Mouse (Mus musculus): ENCODE data around the gene Srr. TPM values are rescaled to one million over a fixed set of nuclear protein-coding genes. Genes with fewer than 3 reads are reported as not detected.

The Srr gene
- total RNA-seq, 2 experiments from 2014 or later = 10.2 to 16.8 TPM

GRCm38 (mm10) chr11:74908618-74909399 lies 16.9 kb downstream of the Srr start:
- no peak for ATAC-seq (replicated peaks; ENCODE audit: poor library complexity, severe bottlenecking)

- ATAC-seq (replicated peaks; ENCODE audit: poor library complexity, severe bottlenecking) = no peak
Measured at GRCm38 (mm10) chr11:74907850-74908249, 17.9 kb downstream of the Srr start.

GRCm38 (mm10) chr11:74902416-74902815 lies 23.3 kb downstream of the Srr start:
- no peak for ATAC-seq (replicated peaks; ENCODE audit: poor library complexity, severe bottlenecking)

GRCm38 (mm10) chr11:74901555-74901954 lies 24.2 kb downstream of the Srr start:
- ATAC-seq (replicated peaks; ENCODE audit: poor library complexity, severe bottlenecking) = no peak

DNA sequence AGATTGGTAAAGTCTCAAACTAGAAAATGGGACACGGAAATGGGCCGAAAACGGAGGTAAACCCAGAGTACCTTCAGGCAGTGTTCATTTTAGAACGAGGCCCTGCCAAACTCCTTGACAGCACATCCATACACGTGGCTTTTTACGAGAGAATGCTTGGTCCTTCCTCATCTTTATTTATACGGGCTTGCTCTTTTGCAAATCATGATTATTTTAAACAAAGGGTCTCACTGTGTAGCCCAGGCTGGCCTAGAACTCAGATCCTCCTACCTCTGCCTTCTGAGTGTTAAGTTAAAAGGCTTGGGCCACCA lies 27.3 kb downstream of the Srr start:
- ATAC-seq (replicated peaks; ENCODE audit: poor library complexity, severe bottlenecking) = no peak

- peak; percentile 82 for ATAC-seq (replicated peaks; ENCODE audit: poor library complexity, severe bottlenecking)
Measured at GRCm38 (mm10) chr11:74897678-74898516, 27.9 kb downstream of the Srr start, which contains the start of gene Tsr1. Gene Tsr1, plus strand, starts transcription at chr11:74898071.

DNA sequence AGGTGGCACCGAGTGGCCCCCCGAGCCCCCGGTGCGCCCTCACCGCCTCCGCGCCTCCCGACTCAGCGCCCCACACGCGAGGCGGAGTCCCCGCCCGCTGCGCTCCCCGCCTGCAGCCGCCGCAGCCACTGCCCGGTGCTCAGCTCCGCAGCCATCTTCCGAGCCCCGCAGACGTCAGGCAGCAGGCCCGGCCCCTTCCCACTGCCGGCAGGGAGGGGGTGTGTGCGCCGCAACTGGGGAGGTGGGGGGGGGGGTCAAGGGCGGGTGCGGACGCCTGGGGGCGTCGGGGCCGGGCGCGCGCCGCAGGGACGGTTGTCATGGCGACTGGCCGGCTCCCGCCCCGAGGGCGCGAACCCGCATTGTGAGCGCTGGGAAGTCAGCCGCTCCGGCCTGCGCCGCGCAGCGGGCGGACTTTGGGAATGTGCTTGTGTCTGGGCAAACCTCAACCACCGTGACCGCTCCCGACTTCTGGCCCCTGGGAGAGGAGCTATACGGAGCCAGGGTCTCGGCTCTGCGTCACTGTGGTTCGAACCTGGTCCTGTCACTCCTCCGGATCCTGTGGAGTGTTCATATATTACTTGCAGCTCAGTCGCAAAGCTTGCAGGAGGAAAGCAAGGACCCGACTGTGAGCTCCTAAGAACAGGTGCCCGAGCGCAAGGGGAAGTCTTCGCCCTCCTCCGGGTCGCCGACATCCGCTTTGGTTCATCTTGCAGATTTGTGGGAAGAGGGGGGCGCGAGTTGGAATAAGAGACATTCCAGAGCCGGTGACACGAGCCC lies 28.7 kb downstream of the Srr start, which contains the start of gene Sgsm2:
TSS of gene Sgsm2 (minus strand) at position 160 of the 777 bp plus-strand sequence.
- ATAC-seq (replicated peaks; ENCODE audit: poor library complexity, severe bottlenecking) = peak; percentile 36

DNA sequence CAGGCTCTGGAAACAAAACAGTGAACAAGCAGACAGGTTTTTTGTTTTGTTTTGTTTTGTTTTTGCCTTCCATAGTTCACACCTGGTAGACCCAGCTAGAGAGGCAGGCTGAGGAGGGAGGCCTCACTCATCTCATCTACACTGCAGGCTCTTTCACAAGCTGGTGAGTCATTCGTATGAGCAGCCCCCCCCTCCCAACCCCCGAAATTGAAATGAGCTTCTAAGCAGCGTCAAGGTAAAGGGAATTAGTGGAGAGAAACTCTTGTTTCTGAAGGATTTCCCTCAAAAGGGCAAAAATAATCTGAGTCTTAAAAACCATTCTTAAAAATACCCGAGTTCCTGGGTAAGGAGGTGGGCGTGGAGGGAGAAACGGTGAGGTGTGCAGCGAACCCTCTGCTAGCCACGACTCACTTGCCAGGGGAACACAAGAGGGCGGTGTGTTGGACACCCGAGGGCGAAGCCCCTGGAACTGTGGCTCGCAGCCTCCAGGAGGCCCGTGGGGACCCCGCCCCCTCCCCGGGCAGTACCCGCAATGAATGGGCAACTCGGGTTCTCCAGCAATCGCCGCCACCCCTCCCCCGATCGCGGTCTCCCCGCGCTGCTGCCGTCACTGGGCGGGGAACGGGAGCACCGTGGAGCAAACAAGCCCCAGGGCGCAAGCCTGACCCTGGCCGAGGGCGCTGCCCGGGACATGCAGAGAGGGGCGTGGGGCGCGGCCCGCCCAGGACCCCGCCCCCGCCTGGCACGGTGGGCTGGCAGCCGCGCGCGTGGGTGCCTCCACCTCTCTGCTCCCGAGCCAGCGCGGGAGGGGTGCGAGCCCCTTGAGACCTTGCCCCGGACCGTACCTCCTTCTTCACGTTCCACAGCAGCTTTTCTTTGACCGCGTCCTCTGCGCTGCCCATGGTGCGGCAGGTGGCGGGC lies 29.5 kb downstream of the Srr start:
- ATAC-seq (replicated peaks; ENCODE audit: poor library complexity, severe bottlenecking) = peak; percentile 71

DNA sequence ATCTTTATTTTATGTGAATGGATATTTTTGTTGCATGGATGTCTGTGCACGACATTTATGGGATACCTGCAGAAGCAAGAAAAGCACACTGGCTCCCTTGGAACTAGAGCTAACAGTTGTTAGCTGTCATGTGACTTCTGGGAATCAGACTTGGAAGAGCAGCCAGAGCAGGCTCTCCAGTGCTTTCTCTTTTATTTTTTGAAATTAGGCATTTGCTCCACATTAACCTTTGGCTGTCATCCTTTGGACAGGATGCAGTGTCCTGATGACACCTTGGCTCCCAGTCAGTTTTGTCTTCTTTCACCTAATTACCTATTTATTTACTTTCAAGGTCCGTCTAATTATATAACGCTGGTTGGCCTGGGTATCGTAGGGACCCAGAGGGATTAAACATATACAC lies 31.1 kb downstream of the Srr start:
- no peak for ATAC-seq (replicated peaks; ENCODE audit: poor library complexity, severe bottlenecking)

GRCm38 (mm10) chr11:74883098-74883497 lies 42.6 kb downstream of the Srr start:
- ATAC-seq (replicated peaks; ENCODE audit: poor library complexity, severe bottlenecking) = no peak

DNA sequence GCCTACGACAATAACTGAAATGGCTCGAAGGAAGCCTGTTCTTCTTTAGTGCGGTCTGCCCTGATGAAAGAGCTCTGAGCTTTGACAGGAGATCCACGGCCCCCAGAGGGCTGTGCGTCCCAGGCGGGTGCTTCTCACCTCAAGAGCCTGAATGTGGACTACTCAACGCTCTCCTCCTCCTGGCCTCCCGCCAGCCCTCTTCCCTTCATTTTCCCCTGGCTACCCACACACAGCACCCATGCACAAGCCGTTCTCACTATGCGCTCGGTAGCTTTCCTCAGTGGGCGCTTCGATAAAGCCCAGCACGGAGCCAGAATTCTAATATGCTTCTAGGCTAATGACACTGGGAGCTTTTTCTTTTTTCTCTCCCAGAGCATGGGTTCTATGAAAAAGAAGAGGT lies 43.8 kb downstream of the Srr start:
- ATAC-seq (replicated peaks; ENCODE audit: poor library complexity, severe bottlenecking) = no peak

GRCm38 (mm10) chr11:74880999-74881398 lies 44.7 kb downstream of the Srr start:
- ATAC-seq (replicated peaks; ENCODE audit: poor library complexity, severe bottlenecking) = no peak

DNA sequence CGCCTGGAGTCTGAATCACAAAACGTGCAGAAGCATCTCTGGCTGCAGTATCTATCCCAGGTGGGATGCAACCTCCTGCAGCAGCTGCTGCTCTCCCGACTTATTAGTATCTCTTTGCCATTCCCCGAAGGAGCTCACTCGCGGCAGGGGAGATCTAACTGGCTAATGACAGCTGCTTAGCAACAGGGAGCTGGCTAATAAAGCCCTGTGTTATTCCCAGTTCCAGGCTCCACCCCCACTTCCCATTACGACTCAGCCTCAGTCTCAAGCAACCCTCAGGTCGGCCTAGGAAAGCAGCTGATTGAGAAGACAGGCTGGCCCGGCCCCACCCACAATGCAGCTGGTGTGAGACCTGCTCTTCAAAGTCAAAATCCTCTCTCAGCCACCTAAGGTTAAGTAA lies 48.9 kb downstream of the Srr start:
- ATAC-seq (replicated peaks; ENCODE audit: poor library complexity, severe bottlenecking) = no peak

DNA sequence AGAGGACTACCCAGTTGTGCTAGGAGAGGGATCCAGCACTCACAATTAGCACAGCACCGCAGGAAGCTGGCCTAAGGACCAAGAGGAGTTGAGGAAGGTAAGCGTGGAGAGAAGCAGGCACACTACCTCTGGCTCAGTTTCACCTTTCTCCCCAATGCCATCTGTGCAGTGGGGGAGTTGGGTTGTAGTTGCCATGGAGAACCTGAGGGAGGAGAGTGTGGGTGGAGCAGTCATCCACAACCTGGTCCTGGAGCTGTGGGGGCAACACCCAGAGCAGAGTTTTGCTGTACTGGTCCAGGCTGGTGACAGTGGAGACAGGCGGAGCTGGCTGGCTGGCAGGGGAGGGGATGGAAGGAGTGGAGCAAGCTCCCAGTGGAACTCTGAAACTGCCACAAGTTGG lies 51.1 kb downstream of the Srr start:
- no peak for ATAC-seq (replicated peaks; ENCODE audit: poor library complexity, severe bottlenecking)

GRCm38 (mm10) chr11:74870991-74871622 lies 54.6 kb downstream of the Srr start:
- no peak; the same call in 1 of the 2 replicates for ATAC-seq (replicated peaks; ENCODE audit: poor library complexity, severe bottlenecking)

DNA sequence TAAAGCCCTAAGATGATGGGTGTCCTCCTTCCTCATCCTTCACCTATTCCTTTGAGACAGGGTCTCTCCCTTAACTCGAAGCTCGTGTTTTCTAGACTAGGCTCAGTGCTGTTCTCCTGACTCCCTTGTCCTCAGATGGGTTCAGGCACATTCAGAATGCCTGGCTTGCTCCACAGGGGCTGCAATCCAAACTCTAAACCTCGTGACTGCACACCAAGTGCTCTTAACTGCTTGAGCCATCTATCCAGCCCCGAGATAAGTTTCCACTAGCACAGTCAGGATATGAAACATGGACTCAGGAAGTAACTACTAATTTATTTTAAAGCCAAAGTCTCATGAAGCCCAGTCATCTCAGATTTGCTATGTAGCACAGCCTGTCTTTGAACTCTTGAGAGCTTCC lies 55.2 kb downstream of the Srr start:
- no peak for ATAC-seq (replicated peaks; ENCODE audit: poor library complexity, severe bottlenecking)

GRCm38 (mm10) chr11:74869603-74870002 lies 56.1 kb downstream of the Srr start:
- ATAC-seq (replicated peaks; ENCODE audit: poor library complexity, severe bottlenecking) = no peak

- no peak for ATAC-seq (replicated peaks; ENCODE audit: poor library complexity, severe bottlenecking)
Measured at GRCm38 (mm10) chr11:74868046-74868760, 57.5 kb downstream of the Srr start.

DNA sequence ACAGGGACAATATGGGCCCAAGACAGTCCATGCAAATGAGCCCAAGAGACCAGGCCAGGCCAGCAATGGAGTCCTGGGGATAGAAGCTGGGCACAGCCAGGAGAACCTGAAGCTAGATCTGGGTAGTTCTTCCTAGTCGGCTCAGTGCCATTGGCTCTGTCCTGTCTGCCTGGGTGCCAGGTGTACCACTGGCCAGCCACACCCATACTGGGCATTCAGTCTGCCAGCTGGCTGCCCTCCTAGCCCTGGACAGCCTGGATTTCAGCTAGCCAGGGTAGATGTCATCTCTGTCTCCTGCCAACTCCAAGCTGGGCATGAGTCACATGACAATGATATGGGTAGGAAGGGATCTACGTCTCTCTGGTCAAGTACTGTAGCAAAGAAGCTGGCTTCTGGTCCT lies 58.6 kb downstream of the Srr start:
- no peak for ATAC-seq (replicated peaks; ENCODE audit: poor library complexity, severe bottlenecking)
